Mouse (Mus musculus) liver, embryonic 13.5 days (tissue): ENCODE results near the gene 4933402N03Rik. TPM values are rescaled to one million over a fixed set of nuclear protein-coding genes. Genes with fewer than 3 reads are reported as not detected.

ENCODE experiments used
- ATAC-seq: fragments of 200-750 bp; cut with Nextera tagmentation; 2 replicates; pipeline ENCODE4 v1.8.0; 2017; ENCODE audit warnings: low read depth, mild to moderate bottlenecking, moderate number of reproducible peaks, moderate library complexity
- DNase-seq: peaks from one replicate; pipeline ENCODE4 v3.0.0; 2022
- H3K27ac ChIP-seq: fragments of 300-500 bp; sonication (generic); 2 replicates; pipeline ENCODE4 v1.5.1; 2015; ENCODE audit warnings: moderate library complexity, mild to moderate bottlenecking, inconsistent platforms
- H3K27me3 ChIP-seq: fragments of 300-500 bp; sonication (generic); 2 replicates; pipeline ENCODE4 v1.6.1; 2015; ENCODE audit warnings: mild to moderate bottlenecking, inconsistent platforms
- H3K36me3 ChIP-seq: fragments of 300-500 bp; sonication (generic); 2 replicates; pipeline ENCODE4 v1.6.1; 2015; ENCODE audit warnings: mild to moderate bottlenecking, inconsistent platforms
- H3K4me1 ChIP-seq: fragments of 300-500 bp; sonication (generic); replicated peaks from 2 replicates; pipeline ENCODE4 v1.6.1; 2015; ENCODE audit warnings: inconsistent platforms
- H3K4me2 ChIP-seq: fragments of 300-500 bp; sonication (generic); 2 replicates; pipeline ENCODE4 v1.6.1; 2015; ENCODE audit warnings: inconsistent platforms, mild to moderate bottlenecking, moderate library complexity
- H3K4me3 ChIP-seq: fragments of 300-500 bp; sonication (generic); replicated peaks from 2 replicates; pipeline ENCODE4 v1.5.1; 2015; ENCODE audit warnings: mild to moderate bottlenecking, inconsistent platforms
- H3K9ac ChIP-seq: fragments of 300-500 bp; sonication (generic); 2 replicates; pipeline ENCODE4 v1.6.1; 2015; ENCODE audit warnings: mild to moderate bottlenecking, inconsistent platforms
- H3K9me3 ChIP-seq: fragments of 300-500 bp; sonication (generic); replicated peaks from 2 replicates; pipeline ENCODE4 v1.6.1; 2016; ENCODE audit warnings: inconsistent platforms
- WGBS: fragments of 180-500 bp; shearing (Covaris S2); methylation state at CpG from one replicate; pipeline ENCODE4 v1.1.7; 2015; ENCODE audit not compliant: insufficient replicate concordance; 5-methylcytosine and 5-hydroxymethylcytosine counted together
- polyA plus RNA-seq: library from polyadenylated mRNA; unstranded; fragments of >200 nt; fragmentation: Nextera tagmentation; extraction: Ambion mirVana; gene quantifications from 2 replicates; pipeline ENCODE4 v1.2.1, GENCODE M21; 2015

The 4933402N03Rik gene
- not detected in 2 replicates for polyA plus RNA-seq

DNA sequence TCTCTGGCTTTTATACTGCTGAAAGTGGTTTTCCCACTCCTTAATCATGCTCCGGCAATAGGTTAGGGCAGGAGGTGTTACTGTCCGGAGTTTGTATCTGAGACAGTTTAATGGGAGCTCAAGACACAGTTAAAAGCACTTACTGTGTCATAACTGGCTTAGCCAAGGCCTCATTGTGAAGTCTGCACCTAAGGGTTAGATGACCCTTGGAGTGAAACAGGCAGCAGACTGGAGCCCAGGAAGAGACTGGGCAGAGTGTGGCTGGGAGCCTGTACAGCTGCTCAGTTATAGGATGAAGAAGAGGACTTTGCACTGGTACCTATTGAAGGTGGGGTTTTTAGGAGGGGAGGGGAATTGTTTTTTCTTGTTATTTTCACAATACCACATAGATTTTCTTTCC lies at the start of gene 4933402N03Rik:
TSS of gene 4933402N03Rik (minus strand) at position 101 of the 400 bp plus-strand sequence.
- Histone ChIP-seq H3K9ac (no peak within 1 kb of the TSS), H3K4me3 (no peak within 1 kb of the TSS), H3K4me1 (no peaks in the 10 kb centered on the region), H3K9me3 (no peaks in the 10 kb centered on the region), H3K27me3 (no peaks in the 10 kb centered on the region), H3K4me2 (no peak within 1 kb of the TSS), H3K27ac (no peak within 1 kb of the TSS), H3K36me3 (no peaks in the 10 kb centered on the region)
- ATAC-seq (no peak), DNase-seq (no peak)
- 71% methylated on average over 2 of the region's 2 CpGs for WGBS

DNA sequence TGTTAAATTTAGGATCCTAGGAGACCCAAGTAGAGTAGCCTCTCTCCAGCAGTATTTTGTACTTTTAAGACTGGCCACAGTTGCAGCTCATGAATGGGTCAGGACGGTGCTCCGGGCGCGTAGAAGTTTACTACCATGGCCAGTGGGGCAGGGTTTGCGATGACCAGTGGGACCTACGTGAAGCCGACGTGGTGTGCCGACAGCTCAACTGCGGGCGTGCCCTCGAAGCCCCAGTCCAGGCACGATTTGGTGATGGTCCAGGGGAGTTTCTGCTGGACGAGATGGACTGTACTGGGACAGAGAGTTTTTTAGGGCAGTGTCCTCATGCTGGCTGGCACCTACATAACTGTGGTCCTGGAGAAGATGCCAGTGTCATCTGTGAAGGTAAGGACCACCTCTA lies 41.9 kb upstream of the 4933402N03Rik start:
- H3K9ac ChIP-seq = no peak overlapping the region
- H3K9me3 ChIP-seq = no peaks in the 10 kb centered on the region
- H3K4me1 ChIP-seq = no peaks in the 10 kb centered on the region
- H3K4me3 ChIP-seq = no peak overlapping the region
- H3K4me2 ChIP-seq = no peak overlapping the region
- 79% methylated on average over 14 of the region's 14 CpGs for WGBS
- ATAC-seq (no peak), DNase-seq (no peak)
- no peaks in the 10 kb centered on the region for H3K27me3 ChIP-seq
- H3K27ac ChIP-seq = no peak overlapping the region
- H3K36me3 ChIP-seq = no peaks in the 10 kb centered on the region

DNA sequence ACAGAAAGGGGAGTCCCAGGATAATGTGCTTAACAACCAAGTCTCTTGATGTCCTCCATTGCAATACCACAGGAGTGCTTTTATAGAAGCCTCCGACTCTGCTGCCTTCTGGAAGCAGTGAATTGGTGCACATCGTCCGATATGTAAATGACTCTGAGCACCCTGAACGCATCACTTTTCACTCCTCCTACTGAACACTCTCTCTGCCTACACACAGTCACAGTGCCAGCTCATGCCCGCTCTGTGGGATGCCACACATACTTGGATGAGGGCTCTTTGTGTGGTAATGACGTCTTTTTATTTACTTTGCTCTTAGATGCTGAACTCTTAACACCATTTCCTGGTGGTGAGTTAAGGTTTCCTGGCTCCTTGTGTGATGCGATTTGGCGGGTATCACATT lies 40.9 kb upstream of the 4933402N03Rik start:
- WGBS = 62% methylated on average over 8 of the region's 8 CpGs
- H3K4me3 ChIP-seq = no peak overlapping the region
- ATAC-seq (no peak), DNase-seq (no peak)
- no peaks in the 10 kb centered on the region for H3K9me3 ChIP-seq
- no peak overlapping the region for H3K27ac ChIP-seq
- no peak overlapping the region for H3K9ac ChIP-seq
- H3K36me3 ChIP-seq = no peaks in the 10 kb centered on the region
- H3K27me3 ChIP-seq = no peaks in the 10 kb centered on the region
- no peak overlapping the region for H3K4me2 ChIP-seq
- H3K4me1 ChIP-seq = no peaks in the 10 kb centered on the region

DNA sequence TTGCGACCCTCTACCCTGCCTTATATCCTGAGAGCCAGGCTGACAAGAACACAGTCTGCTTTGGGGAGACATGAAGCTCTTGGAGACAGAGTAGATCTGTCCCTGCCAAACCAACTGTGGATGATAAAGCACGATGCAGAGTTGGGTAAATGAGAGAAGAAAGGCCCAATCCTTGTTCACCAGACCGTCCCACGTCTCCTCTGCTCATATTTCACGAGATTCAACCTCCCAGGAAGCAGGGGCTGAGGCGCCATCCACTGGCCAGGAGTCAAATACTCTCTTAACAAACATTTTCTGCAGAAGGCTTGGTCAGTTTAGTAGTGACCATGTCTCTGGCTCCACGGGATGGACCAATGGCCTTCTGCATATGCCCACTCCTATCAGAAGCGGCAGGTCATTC lies 38.2 kb upstream of the 4933402N03Rik start:
- no peaks in the 10 kb centered on the region for H3K27me3 ChIP-seq
- no peaks in the 10 kb centered on the region for H3K9me3 ChIP-seq
- 46% methylated on average over 8 of the region's 8 CpGs for WGBS
- ATAC-seq (no peak), DNase-seq (no peak)
- H3K36me3 ChIP-seq = no peaks in the 10 kb centered on the region
- H3K27ac ChIP-seq = no peak overlapping the region
- H3K4me3 ChIP-seq = no peak overlapping the region
- H3K4me2 ChIP-seq = no peak overlapping the region
- no peaks in the 10 kb centered on the region for H3K4me1 ChIP-seq
- no peak overlapping the region for H3K9ac ChIP-seq

DNA sequence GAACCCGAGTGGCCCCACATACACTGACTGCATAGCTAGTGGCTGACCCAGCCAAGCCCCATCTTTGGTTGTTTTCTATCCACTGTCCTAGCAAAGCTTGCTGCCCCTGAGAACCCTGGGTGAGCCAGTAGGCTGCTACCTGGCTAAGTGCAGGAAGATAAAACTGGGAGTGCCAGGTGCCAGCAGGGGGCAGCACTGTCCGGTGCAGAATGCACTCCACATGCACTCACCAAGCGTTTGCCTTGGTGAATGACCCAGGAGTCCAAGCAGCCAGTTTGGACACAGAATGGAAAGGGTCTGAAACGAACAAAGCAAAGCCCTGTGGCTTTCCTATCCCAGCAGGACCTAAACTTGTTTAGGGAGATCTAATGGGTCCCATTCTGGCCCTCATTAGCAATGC lies 36.6 kb upstream of the 4933402N03Rik start:
- 31% methylated on average over 4 of the region's 4 CpGs for WGBS
- H3K36me3 ChIP-seq = no peaks in the 10 kb centered on the region
- H3K4me3 ChIP-seq = no peak overlapping the region
- no peak overlapping the region for H3K27ac ChIP-seq
- H3K9me3 ChIP-seq = no peaks in the 10 kb centered on the region
- H3K4me1 ChIP-seq = no peaks in the 10 kb centered on the region
- H3K9ac ChIP-seq = no peak overlapping the region
- DNase-seq (no peak), ATAC-seq (no peak)
- H3K27me3 ChIP-seq = no peaks in the 10 kb centered on the region
- H3K4me2 ChIP-seq = no peak overlapping the region

DNA sequence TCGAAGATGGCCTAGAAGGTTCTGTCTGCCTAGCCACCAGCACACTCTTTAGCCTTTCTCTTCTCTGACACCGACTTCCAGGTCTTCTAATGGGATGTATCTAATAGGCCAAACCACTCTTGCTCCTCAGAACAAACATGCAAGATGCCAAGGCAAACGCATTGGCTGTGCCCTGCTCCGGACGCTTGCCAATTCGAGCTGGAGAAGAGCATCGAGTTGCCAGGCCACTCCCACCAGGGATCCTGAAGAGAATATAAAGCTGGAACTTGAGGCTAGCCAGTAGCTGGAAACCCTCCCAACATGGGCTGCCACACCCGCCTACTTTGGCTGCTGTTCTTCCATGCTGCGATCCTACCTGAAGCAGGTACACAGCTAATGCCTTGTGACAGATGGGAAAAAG lies 28.0 kb upstream of the 4933402N03Rik start, which contains the start of gene 5430419D17Rik:
TSS of gene 5430419D17Rik (plus strand) at position 282 of the 400 bp plus-strand sequence.
- H3K4me3 ChIP-seq = no peak within 1 kb of the TSS
- ATAC-seq (no peak), DNase-seq (no peak)
- no peaks in the 10 kb centered on the region for H3K36me3 ChIP-seq
- no peak within 1 kb of the TSS for H3K27ac ChIP-seq
- no peak within 1 kb of the TSS for H3K9ac ChIP-seq
- no peaks in the 10 kb centered on the region for H3K9me3 ChIP-seq
- H3K4me2 ChIP-seq = no peak within 1 kb of the TSS
- H3K27me3 ChIP-seq = no peaks in the 10 kb centered on the region
- WGBS = 66% methylated on average over 9 of the region's 9 CpGs
- H3K4me1 ChIP-seq = no peaks in the 10 kb centered on the region

DNA sequence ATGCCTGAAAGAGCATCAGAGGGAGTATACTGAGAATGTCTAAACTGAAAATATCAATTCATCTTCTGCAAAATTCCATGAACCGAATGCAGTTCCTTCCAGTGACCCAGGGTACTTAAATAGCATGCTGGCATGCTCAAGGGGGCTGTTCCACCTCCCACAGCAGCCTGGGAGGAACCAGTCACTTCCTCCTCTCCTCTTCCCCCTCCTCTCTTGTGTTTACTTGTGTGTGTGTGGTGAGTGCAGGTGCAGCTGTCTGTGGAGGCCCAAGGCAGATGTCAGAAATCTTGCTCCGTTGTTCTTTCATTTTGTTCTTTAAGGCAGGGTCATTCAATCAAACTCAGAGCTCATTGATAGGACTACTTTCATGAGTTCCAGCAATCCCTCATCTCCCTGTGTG lies 23.0 kb upstream of the 4933402N03Rik start:
- H3K9me3 ChIP-seq = no peaks in the 10 kb centered on the region
- no peak overlapping the region for H3K27ac ChIP-seq
- 31% methylated on average over 2 of the region's 2 CpGs for WGBS
- no peak overlapping the region for H3K9ac ChIP-seq
- H3K4me3 ChIP-seq = no peak overlapping the region
- ATAC-seq (no peak), DNase-seq (no peak)
- H3K27me3 ChIP-seq = no peaks in the 10 kb centered on the region
- no peaks in the 10 kb centered on the region for H3K4me1 ChIP-seq
- H3K36me3 ChIP-seq = no peaks in the 10 kb centered on the region
- H3K4me2 ChIP-seq = no peak overlapping the region

DNA sequence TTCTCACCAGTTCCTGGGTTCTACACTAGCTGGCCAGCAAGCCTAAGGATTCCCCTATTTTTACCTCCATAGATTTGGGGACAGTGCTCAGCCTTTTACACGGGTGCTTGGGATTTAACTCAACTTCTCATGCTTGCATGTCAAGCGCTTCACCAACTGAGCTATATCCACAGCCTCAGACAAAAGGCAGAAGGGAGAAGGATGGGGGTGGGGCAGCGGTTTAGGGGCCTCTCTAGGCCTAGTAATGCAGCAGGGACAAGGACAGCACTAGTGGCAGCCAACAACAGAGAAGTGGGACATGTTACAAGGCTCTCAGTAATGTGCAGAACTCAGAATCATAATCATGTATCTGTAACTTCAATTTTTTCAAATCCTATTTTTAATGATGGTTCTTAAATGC lies 21.7 kb upstream of the 4933402N03Rik start:
- no peak overlapping the region for H3K27ac ChIP-seq
- no peaks in the 10 kb centered on the region for H3K36me3 ChIP-seq
- no peaks in the 10 kb centered on the region for H3K27me3 ChIP-seq
- ATAC-seq = no peak
- 53% methylated on average over 3 of the region's 3 CpGs for WGBS
- H3K4me2 ChIP-seq = no peak overlapping the region
- H3K9me3 ChIP-seq = no peaks in the 10 kb centered on the region
- H3K4me3 ChIP-seq = no peak overlapping the region
- H3K9ac ChIP-seq = no peak overlapping the region
- no peaks in the 10 kb centered on the region for H3K4me1 ChIP-seq
- no peak for DNase-seq

DNA sequence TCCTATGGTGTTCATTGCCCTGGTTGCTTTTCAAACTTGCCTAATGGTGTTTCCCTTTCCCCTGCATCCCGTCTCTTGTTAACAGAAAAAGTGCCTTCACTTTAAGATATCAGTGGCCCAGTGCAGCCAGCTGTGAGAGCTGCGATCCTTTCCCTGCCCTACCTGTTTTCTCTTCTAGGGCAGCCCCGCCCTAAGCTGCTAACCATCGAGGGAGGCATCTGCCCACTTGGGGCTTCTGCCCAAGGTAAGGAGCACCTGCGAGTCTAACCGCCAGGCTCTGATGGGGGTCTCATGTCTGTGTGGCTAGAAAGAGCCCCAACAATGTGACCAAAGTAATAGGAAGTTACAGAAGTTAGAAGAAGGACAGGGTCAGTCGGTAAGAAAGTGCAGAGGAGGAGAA lies 16.1 kb upstream of the 4933402N03Rik start:
- DNase-seq (no peak), ATAC-seq (no peak)
- Histone ChIP-seq H3K4me2 (no peak overlapping the region), H3K9me3 (no peaks in the 10 kb centered on the region), H3K4me1 (no peaks in the 10 kb centered on the region), H3K9ac (no peak overlapping the region), H3K36me3 (no peaks in the 10 kb centered on the region), H3K27ac (no peak overlapping the region), H3K27me3 (no peaks in the 10 kb centered on the region), H3K4me3 (no peak overlapping the region)
- WGBS = 47% methylated on average over 7 of the region's 7 CpGs

DNA sequence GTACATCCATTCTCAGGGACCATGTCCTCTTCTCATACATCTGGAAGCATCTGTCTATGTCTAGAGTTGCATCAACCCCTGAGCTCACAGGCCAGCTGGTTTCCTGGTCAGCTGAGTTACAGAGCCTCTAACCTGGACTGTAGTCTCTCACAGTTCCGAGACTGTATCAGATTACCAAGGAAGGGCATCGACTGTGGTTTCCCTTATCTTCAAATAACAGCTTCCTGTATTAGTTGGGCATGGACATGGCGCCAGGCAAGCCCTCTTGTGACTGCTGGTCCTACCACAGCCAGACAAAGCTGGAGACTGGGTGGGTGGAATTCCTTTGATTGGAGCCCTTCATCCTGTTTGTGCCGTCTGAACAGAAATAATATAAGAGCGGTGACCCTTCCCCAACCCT lies 6.9 kb upstream of the 4933402N03Rik start:
- no peak for DNase-seq
- Histone ChIP-seq H3K9me3 (no peaks in the 10 kb centered on the region), H3K36me3 (no peaks in the 10 kb centered on the region), H3K27ac (no peak overlapping the region), H3K4me3 (no peak overlapping the region), H3K4me1 (no peaks in the 10 kb centered on the region), H3K4me2 (no peak overlapping the region), H3K27me3 (no peaks in the 10 kb centered on the region), H3K9ac (no peak overlapping the region)
- WGBS = 19% methylated on average over 5 of the region's 5 CpGs
- no peak for ATAC-seq

DNA sequence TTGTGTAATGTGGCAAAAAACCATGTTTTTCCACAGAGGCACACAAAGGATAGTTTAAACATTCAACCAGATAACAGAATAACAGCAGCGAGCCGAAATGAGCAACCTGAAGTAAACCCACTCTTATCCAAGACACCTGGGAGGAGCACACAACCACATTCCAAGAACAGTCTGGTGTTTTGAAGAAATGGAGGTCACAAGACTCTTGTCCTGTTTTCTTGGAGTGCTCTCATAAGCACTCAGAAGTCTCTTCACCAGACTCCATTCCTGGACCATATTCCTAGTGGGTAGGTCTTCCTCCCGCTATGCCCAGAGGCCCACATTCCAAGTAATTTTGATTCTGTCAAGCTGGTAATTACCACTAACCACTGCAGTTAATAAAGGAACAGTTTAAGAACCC lies 4.1 kb upstream of the 4933402N03Rik start:
- Histone ChIP-seq H3K4me1 (no peaks in the 10 kb centered on the region), H3K9me3 (no peaks in the 10 kb centered on the region), H3K27ac (no peak overlapping the region), H3K36me3 (no peaks in the 10 kb centered on the region), H3K4me3 (no peak overlapping the region), H3K4me2 (no peak overlapping the region), H3K27me3 (no peaks in the 10 kb centered on the region), H3K9ac (no peak overlapping the region)
- WGBS = 72% methylated on average over 3 of the region's 3 CpGs
- DNase-seq (no peak), ATAC-seq (no peak)

DNA sequence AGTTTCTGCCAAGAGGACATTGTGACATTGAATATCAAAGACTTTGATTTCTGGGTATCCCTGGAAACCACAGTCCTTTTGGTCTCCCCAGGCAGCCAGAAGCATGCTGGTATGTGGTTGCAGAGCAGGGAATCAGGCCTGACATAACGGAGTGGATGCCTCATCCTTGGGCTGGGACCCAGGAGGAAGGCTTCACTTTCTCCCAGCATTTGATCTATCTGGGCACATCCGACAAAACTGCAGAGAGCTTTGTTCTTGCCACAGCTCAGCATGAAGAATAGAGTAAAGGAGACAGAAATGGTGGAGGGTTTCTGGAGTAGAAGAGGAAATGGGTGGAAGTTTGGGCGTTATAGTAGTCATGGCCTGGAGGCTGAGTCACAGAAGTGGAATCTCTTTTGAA lies 12.9 kb downstream of the 4933402N03Rik start:
- DNase-seq (no peak), ATAC-seq (no peak)
- Histone ChIP-seq H3K9ac (no peak overlapping the region), H3K27me3 (no peaks in the 10 kb centered on the region), H3K4me1 (no peaks in the 10 kb centered on the region), H3K36me3 (no peaks in the 10 kb centered on the region), H3K4me2 (no peak overlapping the region), H3K9me3 (peaks cover 8% of the 10 kb centered on the region; the same call in 1 of the 2 replicates), H3K4me3 (no peak overlapping the region), H3K27ac (no peak overlapping the region)
- WGBS = 34% methylated on average over 3 of the region's 3 CpGs
